Mouse (Mus musculus) adrenal gland, postnatal 4 days (tissue): ENCODE results near the gene Pdzd7. TPM values are rescaled to one million over a fixed set of nuclear protein-coding genes. Genes with fewer than 3 reads are reported as not detected.

Source experiments
- DNase-seq, 2 experiments: peaks; one replicate each; pipeline ENCODE4 v3.0.0; 2021 to 2022; ENCODE audit warnings: low spot score in 2 of 2, mixed read lengths in 2 of 2
- total RNA-seq, 2 experiments: library from RNA; stranded (reverse); gene quantifications; 2 replicates each; pipeline ENCODE4 v1.2.3; 2021

Gene Pdzd7
- total RNA-seq, 2 experiments from 2014 or later: 0.25 to 0.34 TPM

DNA sequence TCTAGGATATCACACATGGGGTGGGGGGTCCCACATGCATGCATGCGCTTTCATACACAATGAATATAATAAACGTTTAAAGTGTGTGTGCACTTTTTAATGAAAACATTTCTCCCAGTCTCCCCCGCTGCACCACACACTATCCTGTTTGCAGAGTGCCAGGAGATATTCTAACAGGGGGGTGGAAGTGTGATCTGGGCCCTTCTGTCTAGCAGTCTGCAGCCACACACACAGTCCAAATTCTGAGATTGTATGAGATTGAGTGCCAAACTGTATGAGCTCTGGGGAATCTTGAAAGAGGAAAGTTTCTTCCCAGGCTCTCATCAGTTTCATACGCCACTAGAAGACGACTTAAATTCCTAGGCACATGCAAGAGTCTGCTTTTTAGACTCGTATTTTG is 57.7 kb downstream of the Pdzd7 start:
- no peak for DNase-seq

DNA sequence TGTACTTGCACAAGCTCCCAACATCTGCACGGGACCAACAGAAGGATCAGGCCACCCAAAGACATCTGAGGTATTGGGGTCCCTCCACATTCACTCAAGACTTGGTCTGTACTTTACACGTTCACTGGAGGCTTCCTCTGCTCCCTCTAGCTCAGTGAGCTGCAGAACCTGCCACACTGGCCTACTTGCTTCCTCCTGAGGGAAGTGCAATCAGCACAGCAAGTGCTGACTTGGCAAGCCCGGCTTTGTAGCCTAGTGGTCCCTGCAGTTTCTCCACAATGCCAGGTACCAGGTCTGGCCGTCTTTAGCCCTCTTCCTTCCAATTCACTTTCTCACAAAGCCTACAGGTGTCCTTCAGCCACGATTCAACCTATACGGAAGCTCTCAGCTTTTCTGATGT is 58.5 kb downstream of the Pdzd7 start:
- DNase-seq: no peak

DNA sequence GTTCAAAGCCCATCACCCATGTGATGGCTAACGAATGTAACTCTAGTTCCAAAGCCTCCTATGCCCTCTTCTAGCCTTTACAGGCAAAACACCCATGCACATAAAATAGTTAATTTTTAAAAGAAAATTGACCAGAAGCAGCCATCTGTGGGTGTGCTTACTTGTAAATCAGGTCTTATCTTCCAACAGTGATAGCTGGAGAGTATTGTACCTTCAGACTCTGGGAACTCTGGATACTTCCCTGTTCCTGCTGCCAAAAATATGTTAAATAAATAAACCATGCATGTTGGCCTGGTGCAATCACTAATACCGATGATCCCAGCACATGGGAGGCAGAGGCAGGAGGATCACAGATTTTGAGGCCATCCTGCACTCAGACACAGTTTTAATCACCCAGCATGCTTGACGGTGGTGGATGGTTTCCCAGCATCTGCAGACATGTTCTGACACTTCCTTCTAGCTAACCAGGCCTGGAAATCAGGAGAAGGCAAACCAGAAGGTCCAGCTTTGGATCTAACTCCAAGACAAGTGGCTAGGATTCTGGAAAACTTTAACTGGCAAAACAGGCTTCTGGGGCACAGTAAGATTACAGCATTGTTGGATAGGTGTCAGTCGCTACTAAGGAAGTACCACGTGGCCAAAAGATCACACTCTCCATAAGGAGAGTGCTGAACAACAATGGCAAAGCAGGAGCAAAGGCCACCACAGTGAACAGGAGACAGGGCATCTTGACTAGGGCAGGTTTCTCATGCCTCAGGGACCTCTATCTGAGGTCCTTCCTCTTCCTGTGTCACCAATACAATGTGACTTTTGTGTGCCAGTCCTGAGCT is 60.1 kb downstream of the Pdzd7 start:
- DNase-seq: no peak

DNA sequence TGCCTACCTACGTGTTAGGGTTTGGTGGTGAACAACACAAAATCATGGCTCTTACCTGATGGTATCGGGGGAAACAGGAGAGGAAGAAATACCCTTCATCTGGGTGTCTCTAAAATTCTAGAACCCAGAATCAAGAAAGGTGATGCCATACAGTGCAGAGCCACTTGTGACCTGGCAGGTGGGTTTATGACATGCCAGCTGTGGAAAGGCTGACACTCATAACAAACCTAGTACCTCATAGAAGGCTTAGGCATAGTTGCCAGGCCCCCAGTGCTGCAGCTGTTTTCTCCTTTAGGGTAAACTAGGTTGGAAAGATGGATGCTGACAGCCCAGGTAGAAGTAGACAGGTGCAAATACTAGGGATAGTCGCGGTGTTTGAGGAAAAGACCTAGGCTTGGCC is 61.1 kb downstream of the Pdzd7 start:
- no peak for DNase-seq

DNA sequence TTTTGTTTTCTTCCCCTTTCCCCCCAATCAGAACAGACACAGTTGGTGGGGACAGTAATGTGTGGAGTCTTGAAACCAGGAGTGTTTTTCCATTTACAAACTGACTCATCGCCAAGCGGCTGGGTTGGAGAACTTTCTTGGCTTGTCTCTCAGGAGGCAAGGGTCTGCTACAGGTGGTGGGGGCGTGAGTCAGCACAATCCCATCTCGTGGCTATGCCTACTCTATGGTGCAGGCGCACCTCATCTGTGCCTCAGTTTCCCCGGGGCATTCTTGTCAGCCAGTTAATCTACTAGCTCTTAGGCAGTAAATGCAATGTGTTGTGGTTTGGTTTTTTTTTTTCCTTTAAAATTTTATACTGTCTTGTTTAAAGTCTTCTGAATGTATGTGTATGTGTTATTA is 62.2 kb downstream of the Pdzd7 start:
- no peak for DNase-seq

DNA sequence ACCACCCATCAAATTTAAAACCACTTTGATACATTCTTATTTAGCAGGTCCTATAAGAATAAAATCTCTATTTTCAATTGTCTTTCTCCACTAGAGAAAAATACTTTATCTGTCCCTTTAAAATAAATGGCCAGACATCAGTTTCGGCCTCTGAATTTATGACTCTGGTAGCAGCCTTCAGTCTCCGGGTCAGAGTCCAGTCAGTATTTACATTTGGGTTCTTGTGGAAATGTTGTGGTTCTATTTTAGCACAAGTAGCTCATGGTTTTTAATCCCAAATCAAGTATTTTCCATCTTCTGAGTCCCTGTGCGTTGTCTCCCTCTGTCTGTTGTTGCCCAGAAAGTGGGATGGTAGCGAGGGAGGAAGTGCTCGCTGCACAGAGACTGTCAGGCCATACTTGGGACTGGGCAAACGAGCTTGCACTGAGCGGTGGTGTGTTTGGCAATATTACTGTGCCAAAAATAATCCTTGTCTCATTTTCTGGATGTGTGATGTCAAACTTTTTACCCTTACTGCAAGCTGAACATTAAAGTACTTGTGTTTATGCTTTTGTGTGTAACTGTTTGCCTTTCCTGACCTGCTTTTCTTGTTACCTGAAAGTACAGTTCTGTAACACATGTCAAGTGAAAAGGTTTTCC is 62.9 kb downstream of the Pdzd7 start:
- no peak for DNase-seq

DNA sequence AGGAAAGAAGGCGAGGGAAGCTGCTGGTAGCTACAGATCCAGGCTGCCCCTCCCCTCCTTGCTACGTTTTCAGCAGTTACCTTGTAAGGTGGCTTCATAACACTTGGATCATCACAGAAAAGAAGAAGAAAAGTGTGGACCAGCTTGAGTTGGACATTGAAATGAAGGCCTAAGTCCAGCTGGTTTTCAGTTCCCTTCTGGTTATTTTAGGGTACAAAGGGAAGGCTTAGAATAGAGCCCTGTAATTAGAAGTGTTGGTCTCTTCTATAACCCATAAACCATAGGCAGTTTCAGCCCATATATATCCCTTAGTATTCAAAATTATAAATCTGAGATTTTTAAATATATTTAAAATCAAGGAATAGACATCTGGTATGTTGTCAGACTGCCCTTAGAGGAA is 64.7 kb downstream of the Pdzd7 start:
- DNase-seq: no peak

DNA sequence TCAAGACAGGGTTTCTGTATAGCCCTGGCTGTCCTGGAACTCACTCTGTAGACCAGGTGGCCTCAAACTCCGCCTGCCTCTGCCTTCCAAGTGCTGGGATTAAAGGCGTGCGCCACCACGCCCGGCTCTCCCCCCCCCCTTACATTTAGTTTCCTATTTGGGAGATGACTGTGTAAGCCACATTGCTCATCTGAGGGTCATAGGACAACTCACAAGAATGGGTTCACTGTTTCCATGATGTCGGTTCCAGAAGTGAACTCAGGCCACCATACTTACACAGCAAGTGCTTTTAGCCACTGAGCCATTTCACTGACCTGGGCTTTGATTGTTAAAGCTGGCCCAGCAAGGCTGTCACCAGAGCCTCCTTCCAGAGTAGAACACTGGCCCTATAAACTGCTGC is 68.4 kb downstream of the Pdzd7 start:
- DNase-seq: no peak

Other genes with a start within 250 kb of the Pdzd7 start
- 10 to 100 TPM; 38.4 to 39.8 TPM for gene Slf2, start 114.6 kb downstream of the Pdzd7 start, total RNA-seq
- gene Sema4g, start 56.6 kb downstream of the Pdzd7 start, total RNA-seq: 10 to 100 TPM; 15.5 to 26.5 TPM
- gene Twnk, start 40.1 kb downstream of the Pdzd7 start, total RNA-seq: 10 to 100 TPM; 30.5 to 33.0 TPM
- 10 to 100 TPM; 49.9 to 51.2 TPM for gene Mrpl43, start 39.3 kb downstream of the Pdzd7 start, total RNA-seq
- 100 to 1,000 TPM; 107 to 119 TPM for gene Lzts2, start 31.3 kb downstream of the Pdzd7 start, total RNA-seq
- gene Sfxn3, start 1.8 kb upstream of the Pdzd7 start, total RNA-seq: 10 to 100 TPM; 70.9 to 72.4 TPM
- gene Kazald1, start 29.5 kb upstream of the Pdzd7 start, total RNA-seq: 1 to 10 TPM; 7.5 TPM
- gene Tlx1, start 105.0 kb upstream of the Pdzd7 start, total RNA-seq: not detected
- gene Lbx1, start 190.1 kb upstream of the Pdzd7 start, total RNA-seq: under 1 TPM; 0.11 to 0.22 TPM